Mouse (Mus musculus): ENCODE measurements around the gene Zfp708.
A peak's percentile ranks its signal among the peaks of the same experiment; 100 is the strongest.

DNA sequence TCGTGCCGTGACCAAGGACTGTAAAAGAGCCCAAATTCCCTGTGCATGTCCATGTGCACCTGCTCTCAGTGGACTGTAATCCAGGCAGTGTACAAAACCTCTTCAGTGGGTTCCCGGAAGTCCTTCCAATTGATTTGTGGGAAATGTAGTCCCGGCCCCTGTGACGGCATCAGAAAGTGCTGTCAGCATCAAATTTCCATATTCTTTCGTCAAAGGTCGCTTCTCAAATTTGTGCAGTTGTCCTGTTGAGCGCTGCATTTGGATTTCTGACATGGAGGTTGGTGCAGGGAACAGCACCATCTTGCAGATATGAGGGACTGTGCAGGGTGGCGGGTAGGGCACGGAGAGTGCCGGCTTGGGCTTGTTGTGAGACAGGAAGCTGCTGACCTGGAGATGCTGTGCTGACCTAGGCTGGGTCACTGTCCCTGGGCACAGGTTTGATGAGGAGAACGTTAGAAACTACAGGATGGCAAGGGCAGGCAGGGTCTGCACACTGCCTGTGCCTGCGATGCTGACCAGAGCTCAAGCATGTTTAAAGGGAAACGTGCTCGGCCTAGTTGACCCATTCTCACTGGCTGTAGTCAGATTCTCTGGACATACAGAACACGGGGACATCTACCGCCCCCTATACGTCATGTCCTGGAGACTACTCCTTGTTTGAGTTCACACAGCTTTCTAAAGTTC is 30.4 kb upstream of the Zfp708 start:
- TF ChIP-seq CTCF (IDR thresholded peaks at IDR 0.05; ENCODE audit: low read depth, low read length): 0 out of 2 replicates have a peak, but pooled peaks have one; percentile 14
- TF ChIP-seq POLR2A (IDR thresholded peaks at IDR 0.05; ENCODE audit: borderline replicate concordance, low read depth, low read length): no peak; the same call in 1 of the 2 replicates

Measured in bone marrow macrophage, adult 2 months (primary cell).